ENCODE assay signal across 8 mouse cellular contexts in genomic region chr14:46881581-46882430, GRCm38 (mm10). TPM values are rescaled to one million over a fixed set of nuclear protein-coding genes. Genes with fewer than 3 reads are reported as not detected.
DNase-seq lines count a peak whose midpoint lies in the region; ATAC-seq and TF ChIP-seq lines count a peak whose summit lies in the region.

No protein-coding gene starts in this region.

- no peak for TF ChIP-seq POLR2A in embryonic fibroblast, embryonic 13.5 days (IDR thresholded peaks at IDR 0.05; ENCODE audit: low read depth, low read length)

- no peaks in the 10 kb centered on the region for H3K9me3 ChIP-seq in neural tube, embryonic 11.5 days (ENCODE audit: control insufficient read depth, low read length)

- no peaks in the 10 kb centered on the region for H3K4me1 ChIP-seq in embryonic fibroblast, embryonic 13.5 days (ENCODE audit: control insufficient read depth, insufficient read depth, low read length)
- H3K4me1 ChIP-seq in neural tube, embryonic 11.5 days (ENCODE audit: control insufficient read depth, insufficient read depth, low read length) = peaks cover 12% of the 10 kb centered on the region

- no peak for ATAC-seq in neural tube, embryonic 11.5 days (ENCODE audit: insufficient read depth, low FRiP score, low TSS enrichment)

- peak overlapping the region; percentile 65 for H3K9ac ChIP-seq in neural tube, embryonic 11.5 days (ENCODE audit: low read length)

- no peak for TF ChIP-seq CTCF in embryonic fibroblast, embryonic 13.5 days (IDR thresholded peaks at IDR 0.05; ENCODE audit: borderline replicate concordance, insufficient read depth, low read length)

- no peaks in the 10 kb centered on the region for H3K36me3 ChIP-seq in neural tube, embryonic 11.5 days (ENCODE audit: control insufficient read depth, insufficient read depth, low read length)

- intact Hi-C loops in heart, postnatal 25 days (cut with DNase I) = loop anchor here (1.0 to 10.0 kb wide), 8 partner anchors 47 to 513 kb away; partner anchors contain the start of genes Gch1 and Gmfb
- intact Hi-C loops in left cerebral cortex, postnatal 4 days (cut with DNase I) = loop anchor here (2.0 to 10.0 kb wide), 4 partner anchors 93 to 375 kb away; no protein-coding TSS in a partner anchor

- H3K27me3 ChIP-seq in neural tube, embryonic 11.5 days (ENCODE audit: control insufficient read depth, insufficient read depth, low read length) = peaks cover 2% of the 10 kb centered on the region; the same call in 1 of the 2 replicates

- peak; percentile 41 to 52 for DNase-seq in lung, adult 18-20 months
- DNase-seq in lung, postnatal 10 days = no peak
- DNase-seq in adipocyte (ENCODE audit: low spot score) = peak; percentile 4
- DNase-seq in heart, postnatal 25 days (ENCODE audit: low spot score) = peak; percentile 36
- peak; percentile 13 for DNase-seq in left cerebral cortex, postnatal 4 days
- peak; percentile 47 for DNase-seq in neural tube, embryonic 11.5 days (ENCODE audit: low spot score)
- no peak for DNase-seq in adrenal gland, adult 2 months

- H3K27ac ChIP-seq in embryonic fibroblast, embryonic 13.5 days (ENCODE audit: insufficient read depth, low read length) = peak overlapping the region; percentile 88
- no peak overlapping the region for H3K27ac ChIP-seq in neural tube, embryonic 11.5 days (ENCODE audit: low read depth, low read length)

- 3% methylated on average over 40 of the region's 40 CpGs for whole genome bisulfite sequencing in neural tube, embryonic 11.5 days

- H3K4me3 ChIP-seq in embryonic fibroblast, embryonic 13.5 days (ENCODE audit: insufficient read depth, low read length) = peak overlapping the region; percentile 52
- H3K4me3 ChIP-seq in neural tube, embryonic 11.5 days (ENCODE audit: low read depth, low read length) = peak overlapping the region; percentile 62

- peak overlapping the region; percentile 96 for H3K4me2 ChIP-seq in neural tube, embryonic 11.5 days (ENCODE audit: low read depth)

RNA-seq across cellular contexts. Expression of gene Samd4, which starts 0.8 kb away (rescaled TPM):
- 54.3 and 71.0 TPM in 2 replicates for polyA plus RNA-seq in embryonic fibroblast, embryonic 13.5 days (2011; ENCODE audit: insufficient read length, low read depth, missing spikeins)
- total RNA-seq in heart, postnatal 25 days (2021) = 10 to 100 TPM; 57.1 to 57.9 TPM
- 10 to 100 TPM; 12.2 to 13.4 TPM for total RNA-seq in left cerebral cortex, postnatal 4 days (2021)
- polyA plus RNA-seq in neural tube, embryonic 11.5 days (2014; fragmentation: Nextera tagmentation; extraction: Ambion mirVana) = 2.5 and 2.9 TPM in 2 replicates
- total RNA-seq in adrenal gland, adult 2 months (2021) = 10 to 100 TPM; 22.9 to 24.4 TPM
- polyA plus RNA-seq in adrenal gland, adult 2 months (2012; rRNA removed) = 14.7 and 16.5 TPM in 2 replicates

RNA-seq across cellular contexts. Expression of gene Cgrrf1, which starts 49.9 kb away (rescaled TPM):
- 29.6 and 34.5 TPM in 2 replicates for polyA plus RNA-seq in embryonic fibroblast, embryonic 13.5 days (2011; ENCODE audit: insufficient read length, low read depth, missing spikeins)
- total RNA-seq in heart, postnatal 25 days (2021) = 10 to 100 TPM; 37.4 to 39.8 TPM
- total RNA-seq in left cerebral cortex, postnatal 4 days (2021) = 1 to 10 TPM; 6.3 TPM
- 29.6 and 33.0 TPM in 2 replicates for polyA plus RNA-seq in neural tube, embryonic 11.5 days (2014; fragmentation: Nextera tagmentation; extraction: Ambion mirVana)
- total RNA-seq in adrenal gland, adult 2 months (2021) = 10 to 100 TPM; 46.7 to 50.5 TPM
- polyA plus RNA-seq in adrenal gland, adult 2 months (2012; rRNA removed) = 16.4 and 16.9 TPM in 2 replicates

RNA-seq across cellular contexts. Expression of gene Gmfb, which starts 59.8 kb away (rescaled TPM):
- 83.0 and 87.9 TPM in 2 replicates for polyA plus RNA-seq in embryonic fibroblast, embryonic 13.5 days (2011; ENCODE audit: insufficient read length, low read depth, missing spikeins)
- 10 to 100 TPM; 30.5 to 33.5 TPM for total RNA-seq in heart, postnatal 25 days (2021)
- total RNA-seq in left cerebral cortex, postnatal 4 days (2021) = 100 to 1,000 TPM; 132 to 135 TPM
- polyA plus RNA-seq in neural tube, embryonic 11.5 days (2014; fragmentation: Nextera tagmentation; extraction: Ambion mirVana) = 113 and 121 TPM in 2 replicates
- 100 to 1,000 TPM in 1 of 2 experiments, 10 to 100 TPM in 1; 85.9 to 132 TPM for total RNA-seq in adrenal gland, adult 2 months (2021)
- polyA plus RNA-seq in adrenal gland, adult 2 months (2012; rRNA removed) = 3.2 and 3.7 TPM in 2 replicates

Comparison
In these comparisons a context has a peak if more than half of its experiments do, and no peak if none do; other contexts are left out.
1. DNase-seq: peak in lung, adult 18-20 months (2 of 2), adipocyte (single experiment), heart, postnatal 25 days (single experiment), left cerebral cortex, postnatal 4 days (single experiment) and neural tube, embryonic 11.5 days (single experiment); none in lung, postnatal 10 days (single experiment) and adrenal gland, adult 2 months (single experiment).
2. RNA of gene Cgrrf1, which starts 49.9 kb away (total RNA-seq): 46.7 to 50.5 TPM in adrenal gland, adult 2 months and 37.4 to 39.8 TPM in heart, postnatal 25 days; 6.3 TPM in left cerebral cortex, postnatal 4 days; every median in the first group is over 4 times any median in the second.